Mouse (Mus musculus): ENCODE measurements around the gene Usp27x.

The Usp27x gene

GRCm38 (mm10) chrX:7375716-7376480 is at the start of gene Usp27x:
Gene Usp27x, minus strand, starts transcription at chrX:7375830.
- peak; percentile 67 to 73 for DNase-seq

GRCm38 (mm10) chrX:7422691-7423111 is 47.1 kb upstream of the Usp27x start:
- DNase-seq: peak; percentile 65 to 74

- no peak for DNase-seq
Measured at GRCm38 (mm10) chrX:7422166-7422565, 46.5 kb upstream of the Usp27x start.

DNA sequence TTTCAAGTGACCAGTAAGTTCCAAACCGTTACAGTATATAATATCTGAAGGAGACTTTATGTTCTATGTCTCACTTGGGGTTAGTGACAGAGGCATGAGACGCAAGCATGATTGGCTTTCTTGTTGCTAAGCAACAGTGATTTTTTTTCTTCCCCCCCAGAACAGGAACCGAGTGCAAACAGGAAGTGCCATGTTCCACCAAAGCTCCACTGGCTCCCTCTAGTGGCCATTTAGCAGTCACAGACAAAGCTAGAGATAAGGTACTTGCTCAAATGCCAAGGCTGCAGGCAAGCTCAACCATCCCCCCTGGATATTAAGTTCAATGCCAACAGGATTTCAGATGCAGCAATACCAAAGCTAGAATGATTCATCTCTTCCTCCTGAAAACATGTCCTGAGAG is 45.4 kb upstream of the Usp27x start:
- peak; percentile 38 to 44 for DNase-seq

DNA sequence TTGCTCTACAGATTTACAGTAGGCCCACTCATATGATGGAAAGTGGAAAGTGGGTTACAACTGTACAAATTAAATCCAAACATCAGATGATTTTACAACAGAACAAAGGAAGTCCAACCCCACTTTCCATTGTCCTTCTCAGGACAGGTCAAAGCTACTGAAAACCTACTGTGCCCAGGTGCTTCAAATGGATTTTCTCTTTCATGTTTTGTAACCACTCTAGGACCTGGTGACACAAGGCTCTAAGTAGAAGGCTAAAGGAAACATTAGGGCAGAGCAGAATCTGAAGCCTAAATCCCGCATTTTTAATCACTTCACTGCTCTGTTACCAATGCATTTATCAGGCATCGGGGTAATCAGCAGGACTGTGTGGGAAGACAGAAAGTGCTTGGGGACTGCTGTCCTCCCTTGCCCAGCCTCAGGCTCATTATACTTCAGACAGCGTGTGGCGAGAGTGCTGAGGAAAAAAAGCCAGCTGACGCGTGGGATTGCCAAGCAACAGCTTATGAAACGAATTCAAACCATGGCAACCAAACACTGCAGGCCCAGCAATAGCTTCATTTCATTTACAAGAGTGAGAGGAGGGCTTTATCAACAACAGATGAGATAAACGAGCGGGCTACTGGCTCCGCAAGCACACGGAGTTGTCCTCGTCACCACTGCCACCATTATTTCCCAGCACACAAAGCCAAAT is 40.7 kb upstream of the Usp27x start:
- DNase-seq: peak; percentile 6 to 7

DNA sequence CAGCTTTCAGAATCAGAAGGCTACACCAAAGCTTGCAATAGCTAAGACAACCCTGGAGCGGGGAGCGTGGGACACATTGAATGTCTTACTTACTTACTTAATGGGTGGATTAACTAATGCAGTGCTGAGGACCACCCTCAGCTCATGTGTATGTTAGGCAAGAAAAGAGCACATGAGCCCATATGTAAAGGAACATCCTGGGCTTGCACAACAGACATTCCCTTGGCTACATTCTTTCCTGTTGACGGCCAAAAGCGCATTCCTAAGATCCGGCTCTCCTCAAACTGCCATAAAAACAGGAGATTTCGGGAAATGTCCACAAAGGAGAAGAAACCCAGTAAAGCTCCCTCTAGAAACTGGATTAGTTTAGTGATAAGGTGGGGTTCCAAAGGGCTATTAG is 39.7 kb upstream of the Usp27x start:
- no peak for DNase-seq

DNA sequence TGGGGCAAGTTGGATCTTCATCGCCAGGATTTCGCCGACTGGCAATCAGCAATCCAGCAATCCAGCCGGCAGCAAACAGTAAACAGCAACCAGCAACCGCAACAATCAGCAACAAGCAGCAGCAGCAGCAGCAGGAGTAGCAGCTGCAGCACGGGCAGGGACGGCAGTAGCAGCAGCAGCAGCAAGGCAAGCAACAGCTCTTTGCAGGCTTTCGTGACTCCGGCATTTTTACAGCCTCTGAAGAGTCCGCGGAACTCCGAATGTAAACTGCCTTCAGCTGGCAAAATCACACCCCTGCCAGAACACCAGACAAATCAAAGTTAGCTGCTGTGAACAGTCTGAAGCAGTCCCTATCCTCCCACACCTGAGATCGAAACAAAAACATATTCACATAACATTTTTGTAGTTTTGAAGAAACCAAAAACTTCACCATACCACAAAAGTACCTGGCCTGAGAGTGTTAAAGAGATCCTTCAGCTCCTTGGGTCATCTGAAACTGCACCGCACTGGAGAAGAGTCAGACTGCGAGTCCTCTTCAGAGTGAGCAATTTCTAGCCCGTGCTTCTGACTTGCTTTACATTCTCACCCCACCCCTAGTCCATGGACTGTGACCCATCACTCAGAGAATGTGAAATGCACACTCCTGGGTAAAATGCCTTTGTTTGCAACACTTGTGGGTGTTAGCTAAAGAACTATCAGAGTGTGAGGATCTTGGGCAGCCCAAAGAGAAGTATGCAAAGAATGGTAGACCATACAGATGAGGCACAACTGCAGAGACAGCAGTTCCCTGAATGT is 36.8 kb upstream of the Usp27x start:
- DNase-seq: no peak

- no peak for DNase-seq
Measured at GRCm38 (mm10) chrX:7376586-7376985, 956 bp upstream of the Usp27x start.

GRCm38 (mm10) chrX:7375322-7375715 is 311 bp downstream of the Usp27x start:
- no peak for DNase-seq

GRCm38 (mm10) chrX:7325455-7325854 is 50.2 kb downstream of the Usp27x start:
- no peak for DNase-seq

- peak; percentile 61 to 70 for DNase-seq
Measured at GRCm38 (mm10) chrX:7322288-7322687, 53.3 kb downstream of the Usp27x start.

Data from cerebellum, postnatal 36 days (tissue).